Comparison of ENCODE assay signal across 13 mouse cellular contexts in the genomic region with DNA sequence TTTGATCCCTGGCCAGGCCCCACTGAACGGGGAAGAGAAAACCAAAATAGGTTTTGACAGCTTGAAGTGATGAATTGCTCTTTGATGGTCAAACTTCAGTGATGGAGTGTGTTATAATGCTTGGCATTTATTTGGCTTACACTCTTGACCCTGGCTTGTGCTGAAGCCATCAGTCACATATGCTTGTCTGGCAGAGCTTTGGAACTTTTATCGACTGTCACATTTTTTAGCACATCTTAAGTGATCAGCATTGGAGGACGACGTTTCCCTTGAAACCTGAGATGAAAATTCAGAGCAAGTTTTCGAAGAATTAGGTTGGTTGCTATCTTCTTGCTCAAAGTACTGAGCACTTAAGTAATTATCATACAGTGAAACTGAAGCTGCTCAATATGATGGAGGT.
"Had no signal": no experiment of that assay in that cellular context is flagged by ENCODE, and none has a peak within 500 bp of the region (broad histone marks: within the 10 kb centered on the region; RNA-seq: fewer than 3 reads in every experiment).

No protein-coding gene starts in this region.

- H3K36me3 ChIP-seq: limb, embryonic 12.5 days; midbrain, embryonic 12.5 days had no signal

- ATAC-seq: lung, postnatal 0 days had no signal

- H3K27ac ChIP-seq: kidney, postnatal 0 days; limb, embryonic 12.5 days; liver, embryonic 14.5 days; midbrain, embryonic 12.5 days had no signal

- H3K4me1 ChIP-seq: limb, embryonic 12.5 days; midbrain, embryonic 12.5 days had no signal

- H3K9ac ChIP-seq: limb, embryonic 12.5 days; liver, embryonic 14.5 days; midbrain, embryonic 12.5 days had no signal

- H3K4me3 ChIP-seq: limb, embryonic 12.5 days; midbrain, embryonic 12.5 days had no signal

- DNase-seq: kidney, adult 9 months; kidney, postnatal 36 days; layer of hippocampus, adult 9-11 months; lung, adult 18-20 months; lung, postnatal 4 days; right cerebral cortex, postnatal 14 days; thymus, adult 2 months; thymus, postnatal 25 days had no signal

- H3K27me3 ChIP-seq: limb, embryonic 12.5 days; midbrain, embryonic 12.5 days had no signal

- H3K4me2 ChIP-seq: limb, embryonic 12.5 days; midbrain, embryonic 12.5 days had no signal

- H3K9me3 ChIP-seq: limb, embryonic 12.5 days; midbrain, embryonic 12.5 days had no signal
